Mouse (Mus musculus) CH12.LX (cell line): ENCODE measurements at regions not wholly inside any gene's neighbourhood (a gene's known extent, or its start where the extent isn't known, plus 50 kb on each side); places are given as distances from the start of the nearest gene placed in this dataset.

Experiments
- DNase-seq: peaks from one replicate; pipeline ENCODE4 v3.0.0-alpha.2; 2013; ENCODE audit errors: extremely low read depth
- H3K27ac ChIP-seq: 2 replicates; pipeline ENCODE4 v1.5.1; 2012; ENCODE audit warnings: low read depth, mild to moderate bottlenecking, control low read depth, moderate library complexity; ENCODE audit not compliant: insufficient read depth
- H3K27me3 ChIP-seq: replicated peaks from 2 replicates; pipeline ENCODE3; 2012; ENCODE audit warnings: inconsistent platforms
- H3K36me3 ChIP-seq, 2 experiments: replicated peaks in 1 of 2; 2 replicates each; pipeline versions ENCODE3 to v1.6.1; 2012; ENCODE audit warnings: inconsistent platforms in 1 of 2, low read length in 1 of 2, mild to moderate bottlenecking in 1 of 2, mixed read lengths in 1 of 2, moderate library complexity in 1 of 2; ENCODE audit not compliant: control insufficient read depth in 1 of 2, insufficient read depth in 1 of 2
- H3K4me1 ChIP-seq, 2 experiments: 2 replicates each; pipeline ENCODE4 v1.6.1; 2012; ENCODE audit warnings: inconsistent platforms in 1 of 2, moderate library complexity in 1 of 2; ENCODE audit not compliant: insufficient read depth in 2 of 2, control insufficient read depth in 1 of 2
- H3K4me2 ChIP-seq: 2 replicates; pipeline ENCODE4 v1.6.1; 2012; ENCODE audit warnings: low read depth, mild to moderate bottlenecking, control low read depth; ENCODE audit not compliant: poor library complexity, insufficient read depth, severe bottlenecking
- H3K4me3 ChIP-seq, 3 experiments: fragments of 150-350 bp in 1 of 3; sonication (generic) in 1 of 3; replicated peaks in 1 of 3; 2 replicates each; pipeline versions ENCODE3 to v1.5.1; 2011 to 2012; ENCODE audit warnings: low read depth in 2 of 3, low read length in 2 of 3, mild to moderate bottlenecking in 2 of 3, moderate library complexity in 2 of 3, control low read depth in 1 of 3, improper control_type of control experiment in 1 of 3, inconsistent platforms in 1 of 3, mixed read lengths in 1 of 3; ENCODE audit not compliant: poor library complexity in 1 of 3
- H3K79me2 ChIP-seq: replicated peaks from 2 replicates; pipeline ENCODE4 v1.6.1; 2012; ENCODE audit warnings: mild to moderate bottlenecking, moderate library complexity; ENCODE audit not compliant: control insufficient read depth, poor library complexity, insufficient read depth, severe bottlenecking; ENCODE audit errors: extremely low read depth
- H3K9ac ChIP-seq: 2 replicates; pipeline ENCODE4 v1.6.1; 2012; ENCODE audit warnings: low read depth, mild to moderate bottlenecking, control low read depth, moderate library complexity; ENCODE audit not compliant: insufficient read depth
- H3K9me3 ChIP-seq: replicated peaks from 2 replicates; pipeline ENCODE3; 2012; ENCODE audit warnings: low read length, inconsistent platforms, mixed read lengths
- BHLHE40 ChIP-seq: IDR thresholded peaks from 2 replicates; pipeline ENCODE4 v1.6.1; 2011; ENCODE audit warnings: mild to moderate bottlenecking, low read depth, low read length, improper control_type of control experiment
- CHD1 ChIP-seq: IDR thresholded peaks from 2 replicates; pipeline ENCODE4 v1.6.1; 2012; ENCODE audit warnings: low read depth, low read length, improper control_type of control experiment, inconsistent platforms
- CHD2 ChIP-seq: IDR thresholded peaks from 2 replicates; pipeline ENCODE4 v1.6.1; 2011; ENCODE audit warnings: low read length, improper control_type of control experiment
- E2F4 ChIP-seq: IDR thresholded peaks from 2 replicates; pipeline ENCODE4 v1.6.1; 2011; ENCODE audit warnings: low read depth, low read length, improper control_type of control experiment; ENCODE audit not compliant: insufficient replicate concordance
- ELF1 ChIP-seq: IDR thresholded peaks from 2 replicates; pipeline ENCODE4 v1.6.1; 2014; ENCODE audit warnings: low read depth, mild to moderate bottlenecking, inconsistent platforms, low read length, improper control_type of control experiment
- MAFK ChIP-seq: IDR thresholded peaks from 2 replicates; pipeline ENCODE4 v1.6.1; 2011; ENCODE audit warnings: low read length, improper control_type of control experiment; ENCODE audit not compliant: insufficient replicate concordance
- MAX ChIP-seq: IDR thresholded peaks from 2 replicates; pipeline ENCODE4 v1.6.1; 2011; ENCODE audit warnings: low read length, improper control_type of control experiment
- NELFE ChIP-seq: IDR thresholded peaks from 2 replicates; pipeline ENCODE4 v1.6.1; 2011; ENCODE audit warnings: low read depth, low read length, improper control_type of control experiment
- NRF1 ChIP-seq: IDR thresholded peaks from 2 replicates; pipeline ENCODE4 v1.6.1; 2014; ENCODE audit warnings: low read depth, mild to moderate bottlenecking, inconsistent platforms, low read length, improper control_type of control experiment, moderate library complexity
- POLR2A ChIP-seq: IDR thresholded peaks from 2 replicates; pipeline ENCODE4 v1.6.1; 2011; ENCODE audit warnings: low read depth, mild to moderate bottlenecking, improper control_type of control experiment, low read length
- POLR2AphosphoS2 ChIP-seq: IDR thresholded peaks from 2 replicates; pipeline ENCODE4 v1.6.1; 2011; ENCODE audit warnings: low read depth, low read length, improper control_type of control experiment
- RAD21 ChIP-seq: IDR thresholded peaks from 2 replicates; pipeline ENCODE4 v1.6.1; 2011; ENCODE audit warnings: low read depth, mild to moderate bottlenecking, low read length, improper control_type of control experiment, moderate library complexity
- RCOR1 ChIP-seq: conservative IDR thresholded peaks from 2 replicates; pipeline ENCODE4 v1.6.1; 2012; ENCODE audit warnings: low read depth, mild to moderate bottlenecking, inconsistent platforms, low read length, improper control_type of control experiment
- TCF12 ChIP-seq: IDR thresholded peaks from 2 replicates; pipeline ENCODE4 v1.6.1; 2014; ENCODE audit warnings: low read depth, mild to moderate bottlenecking, inconsistent platforms, low read length, improper control_type of control experiment
- UBTF ChIP-seq: IDR thresholded peaks from 2 replicates; pipeline ENCODE4 v1.6.1; 2012; ENCODE audit warnings: low read depth, mild to moderate bottlenecking, inconsistent platforms, low read length, improper control_type of control experiment, moderate library complexity
- USF1 ChIP-seq: IDR thresholded peaks from 2 replicates; pipeline ENCODE4 v1.6.1; 2014; ENCODE audit warnings: low read depth, mild to moderate bottlenecking, inconsistent platforms, low read length, improper control_type of control experiment
- USF2 ChIP-seq: conservative IDR thresholded peaks from 2 replicates; pipeline ENCODE4 v1.6.1; 2011; ENCODE audit warnings: low read depth, low read length, improper control_type of control experiment
- ZMIZ1 ChIP-seq: IDR thresholded peaks from 2 replicates; pipeline ENCODE4 v1.6.1; 2012; ENCODE audit warnings: low read depth, mild to moderate bottlenecking, inconsistent platforms, low read length, improper control_type of control experiment
- ZNF384 ChIP-seq: IDR thresholded peaks from 2 replicates; pipeline ENCODE4 v1.6.1; 2012; ENCODE audit warnings: low read depth, low read length, improper control_type of control experiment, inconsistent platforms
- dilution Hi-C: fragments of 300-500 bp; cut with MboI; formaldehyde crosslinking; loops from 2 replicates; pipeline ENCODE4 v1.14.3; 2020; ENCODE audit warnings: low sequenced_read_pairs; ENCODE audit not compliant: extremely low pct_unique_long_range_greater_than_20kb, extremely low pct_ligation_motif_present
- in situ Hi-C: fragments of 300-500 bp; cut with MboI; formaldehyde crosslinking; loops from 3 replicates; pipeline ENCODE4 v1.14.3; 2019; ENCODE audit warnings: low sequenced_read_pairs, low pct_ligation_motif_present, low pct_unique_long_range_greater_than_20kb, mixed read lengths

DNA sequence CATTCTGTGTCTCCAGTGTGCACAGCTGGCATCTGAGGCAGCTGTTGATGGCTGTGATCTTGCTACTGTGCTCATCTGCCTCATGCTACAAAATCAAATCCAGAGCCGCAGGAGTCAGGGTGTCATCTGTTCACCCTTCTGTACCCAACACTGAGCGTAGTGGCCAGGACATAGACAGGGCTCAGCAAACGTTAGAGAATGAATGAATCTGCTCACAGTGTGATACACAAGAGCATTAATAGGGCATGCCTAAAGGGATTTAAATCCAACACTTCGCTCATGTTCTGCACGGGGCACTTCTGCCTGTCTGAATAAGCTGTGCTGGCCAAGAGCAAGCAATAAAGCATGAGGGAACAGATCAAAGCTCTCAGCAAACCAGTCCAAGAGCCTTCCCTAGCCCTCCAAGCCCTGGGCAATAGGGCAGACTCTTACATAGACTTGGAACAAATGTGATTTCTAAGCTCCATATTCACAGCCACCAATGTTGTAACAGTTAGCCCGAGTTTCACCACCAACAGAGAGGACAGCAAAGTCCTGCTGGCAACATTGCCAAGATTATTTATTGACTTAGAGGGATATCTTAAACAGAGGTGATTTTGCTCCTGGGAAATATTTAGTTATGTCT lies 633.8 kb upstream of the Cdh5 start:
- H3K79me2 ChIP-seq, result no peaks in the 10 kb centered on the region
- no peaks in the 10 kb centered on the region for H3K4me1 ChIP-seq
- no peaks in the 10 kb centered on the region for H3K27me3 ChIP-seq
- H3K9ac ChIP-seq, result no peak overlapping the region
- dilution Hi-C loops, result no loop called here
- no peak overlapping the region for H3K27ac ChIP-seq
- H3K4me2 ChIP-seq, result no peak overlapping the region
- in situ Hi-C loops, result no loop called here
- H3K36me3 ChIP-seq, result no peaks in the 10 kb centered on the region
- H3K9me3 ChIP-seq, result no peaks in the 10 kb centered on the region
- TF ChIP-seq ELF1, result no peak
- no peak for TF ChIP-seq RCOR1
- no peak for TF ChIP-seq MAFK
- no peak for TF ChIP-seq POLR2AphosphoS2
- no peak for TF ChIP-seq E2F4
- no peak for TF ChIP-seq USF2
- TF ChIP-seq RAD21, result no peak
- no peak for TF ChIP-seq CHD2
- no peak for TF ChIP-seq TCF12
- TF ChIP-seq USF1, result no peak
- TF ChIP-seq CHD1, result no peak
- no peak for TF ChIP-seq NRF1
- TF ChIP-seq ZNF384, result no peak
- no peak for TF ChIP-seq NELFE
- TF ChIP-seq POLR2A, result no peak
- DNase-seq, result no peak
- H3K4me3 ChIP-seq, result no peak overlapping the region

DNA sequence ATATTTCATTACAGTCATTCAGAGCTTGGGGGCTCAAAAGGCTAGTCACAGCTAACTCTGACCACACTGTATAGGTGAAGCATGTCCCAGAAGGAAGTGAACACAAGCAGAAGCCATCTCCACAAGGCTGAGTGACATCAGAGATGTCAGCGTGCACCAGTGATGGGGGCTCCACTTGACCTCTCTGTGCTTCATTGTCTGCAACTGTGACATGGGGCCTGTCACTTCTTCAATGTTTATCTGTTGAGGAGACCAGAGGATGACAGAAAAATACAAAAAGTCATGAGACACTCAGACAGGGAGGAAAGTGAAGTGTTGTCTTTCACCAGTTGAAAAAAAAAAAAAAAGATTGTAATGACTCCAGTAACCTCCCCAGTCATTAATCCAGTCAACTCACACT lies 632.4 kb upstream of the Cdh5 start:
- Histone ChIP-seq H3K27me3 (no peaks in the 10 kb centered on the region), H3K4me3 (no peak overlapping the region), H3K4me1 (no peaks in the 10 kb centered on the region), H3K27ac (no peak overlapping the region), H3K79me2 (no peaks in the 10 kb centered on the region), H3K4me2 (no peak overlapping the region), H3K9ac (no peak overlapping the region), H3K9me3 (no peaks in the 10 kb centered on the region), H3K36me3 (no peaks in the 10 kb centered on the region)
- DNase-seq, result no peak
- dilution Hi-C loops, result no loop called here
- in situ Hi-C loops, result no loop called here
- TF ChIP-seq NRF1 (no peak), UBTF (no peak), ZNF384 (no peak), MAX (no peak), RAD21 (no peak), ZMIZ1 (no peak), RCOR1 (no peak), BHLHE40 (no peak)
- TF ChIP-seq, all 38 proteins: peak for 0
